Mouse (Mus musculus) cortical plate, adult 2 months (tissue): ENCODE measurements around the gene Galnt17. TPM values are rescaled to one million over a fixed set of nuclear protein-coding genes. Genes with fewer than 3 reads are reported as not detected.
A peak's percentile ranks its signal among the peaks of the same experiment; 100 is the strongest.

Source experiments
- H3K27ac ChIP-seq: fragments of 200-500 bp; 2 replicates; pipeline ENCODE4 v1.5.1; 2012; ENCODE audit warnings: low read length, control low read depth, inconsistent platforms; ENCODE audit not compliant: insufficient read depth
- H3K4me1 ChIP-seq: fragments of 200-500 bp; 2 replicates; pipeline ENCODE4 v1.6.1; 2011; ENCODE audit warnings: low read length; ENCODE audit not compliant: control insufficient read depth, insufficient read depth
- H3K4me3 ChIP-seq: fragments of 200-500 bp; 2 replicates; pipeline ENCODE4 v1.5.1; 2011; ENCODE audit warnings: mild to moderate bottlenecking, low read length, control low read depth; ENCODE audit not compliant: insufficient read depth
- CTCF ChIP-seq: fragments of 200-500 bp; IDR thresholded peaks from 2 replicates; pipeline ENCODE4 v1.5.1; 2011; ENCODE audit warnings: mild to moderate bottlenecking, control low read depth, low read length; ENCODE audit not compliant: insufficient read depth; ENCODE audit errors: extremely low read depth
- POLR2A ChIP-seq: fragments of 200-500 bp; IDR thresholded peaks from 2 replicates; pipeline ENCODE4 v1.6.1; 2011; ENCODE audit warnings: mild to moderate bottlenecking, low read length, control low read depth; ENCODE audit not compliant: insufficient read depth; ENCODE audit errors: extremely low read depth
- polyA plus RNA-seq: library from polyadenylated mRNA; depleted of rRNA; stranded (reverse); fragments of >200 nt; gene quantifications from 2 replicates; pipeline ENCODE4 v1.2.3, GENCODE M21; 2012

Gene Galnt17
- polyA plus RNA-seq, 1 experiment: 16.7 TPM

- Histone ChIP-seq H3K4me3 (no peak overlapping the region), H3K27ac (no peak overlapping the region), H3K4me1 (no peaks in the 10 kb centered on the region)
- TF ChIP-seq CTCF: no peak
- TF ChIP-seq POLR2A: no peak
These were observed 292.2 kb downstream of the Galnt17 start for GRCm38 (mm10) chr5:131016066-131016465.

DNA sequence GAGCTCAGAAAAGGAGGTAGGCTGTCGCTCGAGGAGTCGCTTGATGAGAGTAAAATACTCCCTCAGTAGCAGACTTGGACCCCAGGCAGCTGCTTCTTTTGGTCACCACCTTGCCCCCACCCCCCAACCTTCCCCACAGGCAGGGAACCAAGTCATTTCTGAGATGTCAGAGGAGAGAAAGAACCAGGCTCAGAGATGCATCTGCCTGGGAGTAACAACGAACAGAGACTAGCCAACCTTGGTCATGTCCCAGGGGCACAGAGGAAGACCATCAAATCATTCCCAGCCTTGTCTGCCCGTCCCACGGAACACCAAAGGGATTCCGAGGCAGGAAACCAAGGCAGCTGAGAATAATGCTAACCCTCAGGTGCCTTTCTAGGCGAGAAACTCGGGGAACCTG, 293.0 kb downstream of the Galnt17 start:
- no peaks in the 10 kb centered on the region for H3K4me1 ChIP-seq
- no peak for TF ChIP-seq CTCF
- TF ChIP-seq POLR2A: no peak
- no peak overlapping the region for H3K4me3 ChIP-seq
- no peak overlapping the region for H3K27ac ChIP-seq

GRCm38 (mm10) chr5:131013816-131014215, 294.5 kb downstream of the Galnt17 start:
- Histone ChIP-seq H3K4me3 (no peak overlapping the region), H3K27ac (no peak overlapping the region), H3K4me1 (no peaks in the 10 kb centered on the region)
- TF ChIP-seq POLR2A (no peak), CTCF (no peak)

DNA sequence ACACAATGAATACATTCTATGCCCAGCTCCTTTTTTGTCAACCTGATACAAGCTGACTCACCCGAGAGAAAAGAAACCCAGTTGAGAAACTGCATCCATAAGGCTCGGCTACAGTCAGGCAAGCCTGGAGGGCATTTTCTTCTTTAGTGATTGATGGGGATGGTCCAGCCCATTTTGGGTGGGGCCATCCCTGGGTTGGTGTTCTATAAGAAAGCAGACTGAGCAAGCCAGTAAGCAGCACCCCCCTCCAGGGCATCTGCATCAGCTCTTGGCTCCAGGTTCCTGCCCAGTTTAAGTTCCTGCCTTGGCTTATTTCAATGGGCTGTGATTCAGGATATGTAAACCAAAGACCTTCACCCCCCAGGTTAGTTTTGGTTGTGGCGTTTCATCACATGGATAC, 295.2 kb downstream of the Galnt17 start:
- TF ChIP-seq POLR2A (no peak), CTCF (no peak)
- Histone ChIP-seq H3K4me1 (no peaks in the 10 kb centered on the region), H3K4me3 (no peak overlapping the region), H3K27ac (no peak overlapping the region)

DNA sequence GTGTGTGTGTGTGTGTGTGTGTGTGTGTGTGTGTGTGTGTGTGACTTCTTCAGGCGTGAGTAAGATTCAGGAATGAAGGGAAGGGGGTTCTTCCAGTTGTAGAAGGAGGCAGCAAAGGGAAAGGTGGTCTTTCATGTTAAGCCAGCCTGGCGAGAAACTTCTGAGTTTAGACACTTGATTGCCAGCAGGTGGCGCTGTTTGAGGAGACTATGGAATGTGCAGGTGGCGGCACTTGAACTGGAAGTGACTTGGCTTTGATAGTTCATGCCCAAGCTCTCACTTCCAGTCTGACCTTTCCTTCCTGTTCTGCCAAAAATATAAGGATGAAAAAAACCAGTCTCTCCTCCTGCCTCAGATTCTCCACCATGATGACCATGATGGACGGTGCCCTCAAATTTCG, 298.8 kb downstream of the Galnt17 start:
- Histone ChIP-seq H3K4me3 (no peak overlapping the region), H3K27ac (no peak overlapping the region), H3K4me1 (no peaks in the 10 kb centered on the region)
- TF ChIP-seq POLR2A (no peak), CTCF (peak; percentile 33; the same call in 1 of the 2 replicates)

DNA sequence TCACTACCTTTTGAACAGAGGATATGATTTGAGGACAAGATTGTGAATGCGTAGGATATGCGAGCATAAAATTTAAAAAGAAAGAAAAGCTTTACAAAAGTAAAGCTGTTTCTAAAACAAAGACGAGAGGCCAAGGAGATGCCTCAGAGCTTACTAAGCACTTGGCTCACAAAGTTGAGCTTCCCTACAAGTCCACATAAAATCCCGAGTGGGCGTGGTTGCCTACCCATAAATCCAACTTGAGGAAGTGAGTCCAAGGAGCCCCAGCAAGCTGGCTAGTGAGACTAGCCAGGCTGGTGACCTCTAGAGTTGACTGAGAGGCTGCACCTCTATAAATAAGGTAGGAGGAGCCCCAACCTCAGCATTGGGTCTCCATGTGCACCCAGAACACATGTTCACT, 299.8 kb downstream of the Galnt17 start:
- no peak overlapping the region for H3K27ac ChIP-seq
- no peaks in the 10 kb centered on the region for H3K4me1 ChIP-seq
- H3K4me3 ChIP-seq: no peak overlapping the region
- TF ChIP-seq CTCF: no peak
- no peak for TF ChIP-seq POLR2A

- Histone ChIP-seq H3K4me1 (no peaks in the 10 kb centered on the region), H3K4me3 (no peak overlapping the region), H3K27ac (no peak overlapping the region)
- TF ChIP-seq POLR2A (no peak), CTCF (peak; percentile 42)
These were observed 300.3 kb downstream of the Galnt17 start for GRCm38 (mm10) chr5:131007871-131008505.

GRCm38 (mm10) chr5:131007198-131007597, 301.1 kb downstream of the Galnt17 start:
- no peak for TF ChIP-seq CTCF
- no peak for TF ChIP-seq POLR2A
- no peak overlapping the region for H3K27ac ChIP-seq

DNA sequence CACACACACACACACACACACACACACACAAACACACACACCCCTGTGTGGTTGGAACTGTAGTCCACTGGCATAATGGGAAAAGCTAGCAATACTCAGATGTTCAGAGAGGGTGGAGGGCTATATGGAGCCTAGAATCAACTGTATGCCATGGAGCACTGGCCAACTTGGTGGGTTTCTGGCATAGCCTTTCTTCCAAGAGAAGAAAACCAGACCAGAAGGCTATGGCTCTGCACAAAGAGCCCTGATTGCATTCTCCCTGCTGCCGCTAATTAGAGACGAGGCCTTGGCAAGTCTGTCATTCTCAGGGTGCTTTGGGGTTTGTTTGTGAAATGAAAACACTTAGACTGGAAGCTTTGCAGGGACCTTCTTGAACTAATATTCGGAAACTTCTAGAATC, 301.8 kb downstream of the Galnt17 start:
- Histone ChIP-seq H3K27ac (no peak overlapping the region), H3K4me3 (no peak overlapping the region), H3K4me1 (no peaks in the 10 kb centered on the region)
- TF ChIP-seq POLR2A (no peak), CTCF (no peak)

More at GRCm38 (mm10) chr5:131007198-131007597, 301.1 kb downstream of the Galnt17 start:
- H3K4me1 ChIP-seq: no peaks in the 10 kb centered on the region
- no peak overlapping the region for H3K4me3 ChIP-seq

GRCm38 (mm10) chr5:131000572-131000971, 307.7 kb downstream of the Galnt17 start:
- H3K4me1 ChIP-seq: no peaks in the 10 kb centered on the region
- no peak overlapping the region for H3K4me3 ChIP-seq
- no peak overlapping the region for H3K27ac ChIP-seq
- no peak for TF ChIP-seq POLR2A
- no peak for TF ChIP-seq CTCF

GRCm38 (mm10) chr5:130979321-130979720, 329.0 kb downstream of the Galnt17 start:
- no peaks in the 10 kb centered on the region for H3K4me1 ChIP-seq
- H3K27ac ChIP-seq: no peak overlapping the region
- TF ChIP-seq CTCF (no peak), POLR2A (no peak)

More at GRCm38 (mm10) chr5:130979321-130979720, 329.0 kb downstream of the Galnt17 start:
- no peak overlapping the region for H3K4me3 ChIP-seq
